Mouse (Mus musculus) spleen, adult 2 months (tissue): ENCODE data around the gene Cd40. TPM values are rescaled to one million over a fixed set of nuclear protein-coding genes. Genes with fewer than 3 reads are reported as not detected.

Experiments
- DNase-seq, 2 experiments: peaks; one replicate each; pipeline versions ENCODE4 v3.0.0 to v3.0.0-alpha.2; 2012 to 2021; ENCODE audit warnings: low spot score in 2 of 2, low read depth in 1 of 2
- H3K27ac ChIP-seq: fragments of 200-500 bp; 2 replicates; pipeline ENCODE4 v1.5.1; 2012; ENCODE audit warnings: low read length, inconsistent platforms; ENCODE audit not compliant: insufficient read depth
- H3K27me3 ChIP-seq: fragments of 200-500 bp; 2 replicates; pipeline ENCODE4 v1.6.1; 2012; ENCODE audit warnings: mild to moderate bottlenecking, moderate library complexity, low read length, inconsistent platforms; ENCODE audit not compliant: control insufficient read depth, insufficient read depth
- H3K36me3 ChIP-seq: fragments of 200-500 bp; 2 replicates; pipeline ENCODE4 v1.6.1; 2012; ENCODE audit warnings: mild to moderate bottlenecking, low read length, inconsistent platforms; ENCODE audit not compliant: control insufficient read depth, insufficient read depth
- H3K4me1 ChIP-seq: fragments of 200-500 bp; 2 replicates; pipeline ENCODE4 v1.6.1; 2011; ENCODE audit warnings: inconsistent platforms; ENCODE audit not compliant: control insufficient read depth, insufficient read depth, insufficient read length
- H3K4me3 ChIP-seq: fragments of 200-500 bp; 2 replicates; pipeline ENCODE4 v1.5.1; 2011; ENCODE audit warnings: mild to moderate bottlenecking, inconsistent platforms; ENCODE audit not compliant: insufficient read depth, insufficient read length; ENCODE audit errors: extremely low read depth
- CTCF ChIP-seq: fragments of 200-500 bp; IDR thresholded peaks from 2 replicates; pipeline ENCODE4 v1.5.1; 2011; ENCODE audit warnings: mild to moderate bottlenecking, inconsistent platforms; ENCODE audit not compliant: insufficient read depth, insufficient read length, insufficient replicate concordance; ENCODE audit errors: extremely low read depth
- POLR2A ChIP-seq: fragments of 200-500 bp; IDR thresholded peaks from 2 replicates; pipeline ENCODE4 v1.6.1; 2011; ENCODE audit warnings: low read depth, low read length, inconsistent platforms
- WGBS: fragments of 180-500 bp; shearing (Covaris S2); methylation state at CpG from one replicate; pipeline ENCODE4 v1.1.7; 2018; 5-methylcytosine and 5-hydroxymethylcytosine counted together
- polyA plus RNA-seq: library from polyadenylated mRNA; depleted of rRNA; stranded (reverse); fragments of >200 nt; gene quantifications from 2 replicates; pipeline ENCODE4 v1.2.3, GENCODE M21; 2012

The Cd40 gene
- polyA plus RNA-seq, 1 experiment: 66.9 TPM

DNA sequence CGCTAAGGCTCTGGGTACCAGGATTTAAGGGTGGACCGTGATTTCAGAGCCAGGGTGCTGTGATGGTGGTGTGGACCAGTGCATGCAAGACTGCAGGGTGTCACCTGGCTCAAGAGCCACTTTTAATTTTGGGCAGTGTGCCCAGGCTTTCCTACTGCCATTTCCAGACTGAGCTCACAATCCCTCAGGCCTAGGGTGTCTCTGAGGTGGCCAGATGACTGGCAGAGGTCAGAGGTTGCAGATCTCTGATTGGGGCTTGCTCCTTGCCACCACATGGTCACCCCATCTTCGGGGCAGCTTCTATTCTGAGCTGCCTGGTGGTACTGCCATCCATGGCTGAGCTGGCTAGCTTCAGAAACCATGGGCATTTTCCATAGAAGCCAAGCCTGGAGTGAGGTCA lies 43.4 kb downstream of the Cd40 start:
- no peak overlapping the region for H3K27ac ChIP-seq
- H3K27me3 ChIP-seq: no peaks in the 10 kb centered on the region; the same call in 1 of the 2 replicates
- no peak for DNase-seq
- no peaks in the 10 kb centered on the region for H3K36me3 ChIP-seq
- H3K4me1 ChIP-seq: no peaks in the 10 kb centered on the region
- TF ChIP-seq CTCF (no peak), POLR2A (no peak)
- H3K4me3 ChIP-seq: no peak overlapping the region
- 73% methylated on average over 3 of the region's 3 CpGs for WGBS

- TF ChIP-seq CTCF (no peak), POLR2A (no peak)
- H3K4me1 ChIP-seq: no peaks in the 10 kb centered on the region
- WGBS: 6% methylated on average over 6 of the region's 6 CpGs
Observed at GRCm38 (mm10) chr2:165100749-165101148, 45.3 kb downstream of the Cd40 start.

DNA sequence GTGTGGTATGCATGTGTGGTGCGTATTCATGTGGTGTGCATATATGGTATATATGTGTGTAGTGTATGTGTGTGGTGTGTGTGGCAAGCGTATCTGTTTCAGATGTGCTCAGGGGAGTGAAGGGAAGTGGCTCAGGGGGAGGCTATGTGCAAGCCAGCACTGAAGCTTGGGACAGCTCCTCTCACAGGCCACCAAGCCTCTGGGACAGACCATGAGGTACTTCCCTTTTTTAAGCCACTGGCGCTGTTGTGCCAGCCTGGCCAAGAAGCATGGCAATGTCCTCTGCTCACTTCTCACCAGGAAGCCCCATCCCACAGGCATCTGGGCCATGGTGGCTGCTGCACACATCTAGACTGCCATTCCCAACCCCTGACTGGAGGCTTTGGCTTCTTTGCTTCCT lies 47.5 kb downstream of the Cd40 start:
- 42% methylated on average over 3 of the region's 3 CpGs for WGBS
- Histone ChIP-seq H3K4me3 (no peak overlapping the region), H3K27ac (no peak overlapping the region), H3K36me3 (no peaks in the 10 kb centered on the region), H3K27me3 (no peaks in the 10 kb centered on the region), H3K4me1 (no peaks in the 10 kb centered on the region)
- TF ChIP-seq CTCF: no peak
- DNase-seq: no peak

More at GRCm38 (mm10) chr2:165100749-165101148, 45.3 kb downstream of the Cd40 start:
- Histone ChIP-seq H3K27me3 (no peaks in the 10 kb centered on the region; the same call in 1 of the 2 replicates), H3K27ac (no peak overlapping the region), H3K36me3 (no peaks in the 10 kb centered on the region), H3K4me3 (no peak overlapping the region)
- DNase-seq: no peak

- Histone ChIP-seq H3K4me3 (no peak overlapping the region), H3K4me1 (no peaks in the 10 kb centered on the region), H3K36me3 (no peaks in the 10 kb centered on the region), H3K27ac (no peak overlapping the region), H3K27me3 (no peaks in the 10 kb centered on the region)
- TF ChIP-seq CTCF: no peak
- WGBS: 73% methylated on average over 16 of the region's 16 CpGs
- DNase-seq: no peak
Observed at GRCm38 (mm10) chr2:165105513-165106079, 50.2 kb downstream of the Cd40 start.

- no peaks in the 10 kb centered on the region for H3K36me3 ChIP-seq
- H3K27ac ChIP-seq: no peak overlapping the region
- no peaks in the 10 kb centered on the region for H3K4me1 ChIP-seq
- DNase-seq: no peak
- 36% methylated on average over 18 of the region's 18 CpGs for WGBS
- H3K4me3 ChIP-seq: no peak overlapping the region
- H3K27me3 ChIP-seq: no peaks in the 10 kb centered on the region
- TF ChIP-seq CTCF (no peak), POLR2A (no peak)
Observed at GRCm38 (mm10) chr2:165106585-165106984, 51.2 kb downstream of the Cd40 start.

DNA sequence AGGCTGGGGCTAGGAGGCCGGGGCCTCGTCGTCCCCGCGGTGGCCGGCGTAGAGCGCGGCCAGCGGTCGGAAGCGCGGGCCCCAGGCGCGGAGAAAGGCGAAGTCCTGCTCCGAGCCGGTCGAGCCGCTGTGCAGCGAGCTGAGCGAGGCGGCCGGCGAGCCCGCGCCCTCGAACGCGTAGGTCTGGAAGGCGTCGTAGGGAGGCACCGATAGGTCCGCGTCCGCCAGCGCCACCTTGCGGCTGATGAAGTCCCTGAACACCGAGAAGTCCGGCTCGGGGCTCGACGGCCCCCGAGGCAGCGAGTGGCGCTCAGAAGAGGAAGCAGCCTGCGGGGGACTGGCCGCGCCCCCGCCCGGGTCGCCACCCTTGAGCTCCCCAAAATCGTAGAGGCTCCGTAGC lies 56.7 kb downstream of the Cd40 start:
- no peak overlapping the region for H3K27ac ChIP-seq
- peaks cover 2% of the 10 kb centered on the region for H3K27me3 ChIP-seq
- H3K4me1 ChIP-seq: peaks cover 3% of the 10 kb centered on the region; the same call in 1 of the 2 replicates
- WGBS: 1% methylated on average over 54 of the region's 54 CpGs
- DNase-seq: peak; percentile 44 to 77
- peak; percentile 92 for TF ChIP-seq CTCF
- TF ChIP-seq POLR2A: no peak
- H3K36me3 ChIP-seq: no peaks in the 10 kb centered on the region
- no peak overlapping the region for H3K4me3 ChIP-seq

- TF ChIP-seq POLR2A (no peak), CTCF (no peak)
- no peak overlapping the region for H3K4me3 ChIP-seq
- DNase-seq: no peak
- no peaks in the 10 kb centered on the region for H3K36me3 ChIP-seq
- H3K4me1 ChIP-seq: peaks cover 3% of the 10 kb centered on the region; the same call in 1 of the 2 replicates
- WGBS: 35% methylated on average over 11 of the region's 11 CpGs
- H3K27ac ChIP-seq: no peak overlapping the region
- H3K27me3 ChIP-seq: peaks cover 2% of the 10 kb centered on the region
Observed at GRCm38 (mm10) chr2:165113733-165114132, 58.3 kb downstream of the Cd40 start.
